Mouse (Mus musculus) limb, embryonic 10.5 days (tissue): ENCODE results near the gene Orai3. TPM values are rescaled to one million over a fixed set of nuclear protein-coding genes. Genes with fewer than 3 reads are reported as not detected.

Experiments
- polyA plus RNA-seq: library from polyadenylated mRNA; unstranded; fragments of >200 nt; fragmentation: Nextera tagmentation; extraction: Ambion mirVana; gene quantifications from 2 replicates; pipeline ENCODE4 v1.2.1, GENCODE M21; 2016

Orai3 gene
- polyA plus RNA-seq, 1 experiment from 2014 or later = 16.0 TPM

Other genes with a start within 250 kb of the Orai3 start
- 3.1 and 4.1 TPM in 2 replicates for gene Tmem265, start 208.4 kb upstream of the Orai3 start, polyA plus RNA-seq
- gene Phkg2, start 196.5 kb upstream of the Orai3 start, polyA plus RNA-seq = 34.1 and 39.6 TPM in 2 replicates
- gene Ccdc189, start 181.2 kb upstream of the Orai3 start, polyA plus RNA-seq = 9.4 and 12.4 TPM in 2 replicates
- 62.2 and 69.6 TPM in 2 replicates for gene Rnf40, start 181.0 kb upstream of the Orai3 start, polyA plus RNA-seq
- 29.0 and 32.9 TPM in 2 replicates for gene Zfp629, start 154.0 kb upstream of the Orai3 start, polyA plus RNA-seq
- 77.9 and 79.5 TPM in 2 replicates for gene Bcl7c, start 60.9 kb upstream of the Orai3 start, polyA plus RNA-seq
- 11.1 and 14.2 TPM in 2 replicates for gene Ctf1, start 57.1 kb upstream of the Orai3 start, polyA plus RNA-seq
- 0.28 and 0.73 TPM in 2 replicates for gene Ctf2, start 37.6 kb upstream of the Orai3 start, polyA plus RNA-seq
- 9.4 and 10.8 TPM in 2 replicates for gene Fbxl19, start 25.3 kb upstream of the Orai3 start, polyA plus RNA-seq
- 21.9 and 24.2 TPM in 2 replicates for gene Setd1a, start 6.9 kb downstream of the Orai3 start, polyA plus RNA-seq
- gene Gm49388, start 15.8 kb downstream of the Orai3 start, polyA plus RNA-seq = not detected in 2 replicates
- 5.5 and 8.2 TPM in 2 replicates for gene Hsd3b7, start 30.8 kb downstream of the Orai3 start, polyA plus RNA-seq
- gene Stx4a, start 54.5 kb downstream of the Orai3 start, polyA plus RNA-seq = 20.2 and 28.5 TPM in 2 replicates
- 3.9 and 9.3 TPM in 2 replicates for gene Stx1b, start 54.7 kb downstream of the Orai3 start, polyA plus RNA-seq
- gene Zfp646, start 106.4 kb downstream of the Orai3 start, polyA plus RNA-seq = 20.0 and 20.3 TPM in 2 replicates
- 47.9 and 48.0 TPM in 2 replicates for gene Zfp668, start 107.0 kb downstream of the Orai3 start, polyA plus RNA-seq
- gene Prss53, start 121.2 kb downstream of the Orai3 start, polyA plus RNA-seq = 0.50 and 0.75 TPM in 2 replicates
- gene Gm21974, start 125.6 kb downstream of the Orai3 start, polyA plus RNA-seq = not detected in 2 replicates
- 48.3 and 51.8 TPM in 2 replicates for gene Vkorc1, start 125.8 kb downstream of the Orai3 start, polyA plus RNA-seq
- 130 and 137 TPM in 2 replicates for gene Bckdk, start 134.3 kb downstream of the Orai3 start, polyA plus RNA-seq
- 48.0 and 53.0 TPM in 2 replicates for gene Kat8, start 142.7 kb downstream of the Orai3 start, polyA plus RNA-seq
- gene Prss8, start 160.3 kb downstream of the Orai3 start, polyA plus RNA-seq = 6.3 and 7.2 TPM in 2 replicates
- gene Prss36, start 176.9 kb downstream of the Orai3 start, polyA plus RNA-seq = 9.7 and 10.1 TPM in 2 replicates
- 408 and 469 TPM in 2 replicates for gene Fus, start 197.6 kb downstream of the Orai3 start, polyA plus RNA-seq
- 5.2 and 6.5 TPM in 2 replicates for gene Pycard, start 224.1 kb downstream of the Orai3 start, polyA plus RNA-seq
- gene Trim72, start 234.1 kb downstream of the Orai3 start, polyA plus RNA-seq = not detected in 2 replicates